8 mouse cellular contexts compared by ENCODE assay signal in the genomic region with DNA sequence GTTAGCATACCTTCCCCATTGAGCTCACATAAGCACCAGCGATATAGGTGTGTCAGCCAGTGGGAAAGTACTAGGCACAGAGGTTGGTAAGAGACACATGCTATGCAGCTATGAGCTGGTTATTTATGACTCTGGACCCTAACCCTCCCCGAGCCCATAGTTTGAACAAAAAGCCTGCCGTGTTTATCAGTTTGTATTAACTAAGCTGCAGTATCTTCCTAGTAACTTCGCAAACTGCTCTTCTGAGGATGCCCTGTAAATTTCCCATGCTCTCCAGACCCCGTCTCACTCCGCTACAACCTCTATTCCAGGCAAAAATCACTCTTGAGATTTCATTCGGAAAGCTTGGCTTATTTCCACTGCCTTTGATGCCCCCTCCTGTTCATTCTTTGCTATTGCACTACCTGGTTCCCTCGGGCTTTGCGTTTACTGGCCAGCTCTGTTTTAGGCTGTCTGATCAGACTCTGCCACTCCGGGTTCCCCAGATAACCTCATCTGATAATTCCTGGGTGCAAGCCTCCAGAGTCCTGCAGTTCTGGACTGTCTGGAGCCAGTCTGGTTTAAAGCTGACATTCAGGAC. TPM values are rescaled to one million over a fixed set of nuclear protein-coding genes. Genes with fewer than 3 reads are reported as not detected.
DNase-seq lines count a peak whose midpoint lies in the region; ATAC-seq and TF ChIP-seq lines count a peak whose summit lies in the region.

No protein-coding gene starts in this region.

- H3K9me3 ChIP-seq in heart, embryonic 11.5 days (replicated peaks; ENCODE audit: control insufficient read depth, low read length): no peaks in the 10 kb centered on the region
- no peaks in the 10 kb centered on the region for H3K9me3 ChIP-seq in embryonic facial prominence, embryonic 11.5 days (replicated peaks; ENCODE audit: control insufficient read depth, low read length)
- no peaks in the 10 kb centered on the region for H3K9me3 ChIP-seq in hindbrain, postnatal 0 days (ENCODE audit: low read length)
- no peaks in the 10 kb centered on the region for H3K9me3 ChIP-seq in liver, embryonic 14.5 days (ENCODE audit: control insufficient read depth, low read length)

- no peak overlapping the region for H3K4me3 ChIP-seq in heart, adult 2 months
- no peak overlapping the region for H3K4me3 ChIP-seq in heart, embryonic 11.5 days (ENCODE audit: low read depth, low read length)
- no peak overlapping the region for H3K4me3 ChIP-seq in embryonic facial prominence, embryonic 11.5 days (ENCODE audit: low read depth, low read length)
- H3K4me3 ChIP-seq in hindbrain, postnatal 0 days (ENCODE audit: low read length): no peak overlapping the region
- no peak overlapping the region for H3K4me3 ChIP-seq in liver, embryonic 14.5 days (ENCODE audit: insufficient read depth in 1 of 2, low read depth in 2 of 2, low read length in 2 of 2)

- H3K9ac ChIP-seq in heart, adult 2 months (ENCODE audit: low read depth, low read length): no peak overlapping the region
- H3K9ac ChIP-seq in heart, embryonic 11.5 days (ENCODE audit: low read depth, low read length): no peak overlapping the region
- no peak overlapping the region for H3K9ac ChIP-seq in embryonic facial prominence, embryonic 11.5 days (replicated peaks; ENCODE audit: low read length)
- no peak overlapping the region for H3K9ac ChIP-seq in hindbrain, postnatal 0 days (replicated peaks; ENCODE audit: low read length)
- no peak overlapping the region for H3K9ac ChIP-seq in liver, embryonic 14.5 days (replicated peaks)

- H3K27ac ChIP-seq in heart, adult 2 months: no peak overlapping the region
- H3K27ac ChIP-seq in heart, embryonic 11.5 days (ENCODE audit: low read depth, low read length): no peak overlapping the region
- no peak overlapping the region for H3K27ac ChIP-seq in embryonic facial prominence, embryonic 11.5 days (replicated peaks; ENCODE audit: low read depth, low read length)
- no peak overlapping the region for H3K27ac ChIP-seq in hindbrain, postnatal 0 days
- H3K27ac ChIP-seq in liver, embryonic 14.5 days: no peak overlapping the region

- TF ChIP-seq POLR2A in heart, adult 2 months (IDR thresholded peaks at IDR 0.05; ENCODE audit: insufficient read depth, low read depth, low read length): no peak

- no peak for ATAC-seq in heart, embryonic 11.5 days (replicated peaks; ENCODE audit: insufficient number of reproducible peaks, low FRiP score, low TSS enrichment)
- no peak for ATAC-seq in embryonic facial prominence, embryonic 11.5 days (replicated peaks; ENCODE audit: insufficient number of reproducible peaks, low FRiP score, low TSS enrichment, low read depth)
- peak; percentile 52 for ATAC-seq in hindbrain, postnatal 0 days
- ATAC-seq in liver, embryonic 14.5 days (ENCODE audit: insufficient read depth): no peak

- intact Hi-C loops in heart, adult 2 months (cut with DNase I): loop anchor here (1.0 to 5.0 kb wide), 3 partner anchors 60 to 228 kb away; no protein-coding TSS in a partner anchor

- no peak overlapping the region for H3K4me2 ChIP-seq in heart, embryonic 11.5 days
- no peak overlapping the region for H3K4me2 ChIP-seq in embryonic facial prominence, embryonic 11.5 days (ENCODE audit: low read depth, low read length)
- no peak overlapping the region for H3K4me2 ChIP-seq in hindbrain, postnatal 0 days (ENCODE audit: low read depth, low read length)
- no peak overlapping the region for H3K4me2 ChIP-seq in liver, embryonic 14.5 days (ENCODE audit: low read depth)

- DNase-seq in heart, adult 2 months: peak; percentile 28 to 40
- DNase-seq in CD4-positive helper T cell, adult 2 months (ENCODE audit: low read depth, low spot score): peak; percentile 43
- DNase-seq in adrenal gland, postnatal 36 days: peak; percentile 45 to 70
- DNase-seq in embryonic facial prominence, embryonic 11.5 days (ENCODE audit: low spot score): peak; percentile 79
- peak; percentile 83 for DNase-seq in hindbrain, postnatal 0 days (ENCODE audit: low spot score)
- DNase-seq in liver, embryonic 14.5 days (ENCODE audit: low read depth in 3 of 3, low spot score in 3 of 3): peak in 2 of 3 experiments; percentile 16 to 35
- DNase-seq in right cerebral cortex, postnatal 10 days (ENCODE audit: low spot score in 2 of 2): peak; percentile 55 to 61

- no peak for TF ChIP-seq EP300 in heart, adult 2 months (IDR thresholded peaks at IDR 0.05; ENCODE audit: insufficient read depth, low read depth, low read length)
- no peak for TF ChIP-seq EP300 in liver, embryonic 14.5 days (IDR thresholded peaks at IDR 0.05; ENCODE audit: low read depth)

- no peaks in the 10 kb centered on the region for H3K79me2 ChIP-seq in heart, adult 2 months (replicated peaks; ENCODE audit: control insufficient read depth, insufficient read depth, low read length)

- no peaks in the 10 kb centered on the region; the same call in 1 of the 2 replicates for H3K4me1 ChIP-seq in heart, adult 2 months (ENCODE audit: control insufficient read depth, insufficient read depth, low read length)
- H3K4me1 ChIP-seq in heart, embryonic 11.5 days (ENCODE audit: control insufficient read depth, insufficient read depth, low read length): no peaks in the 10 kb centered on the region
- no peaks in the 10 kb centered on the region for H3K4me1 ChIP-seq in embryonic facial prominence, embryonic 11.5 days (ENCODE audit: control insufficient read depth, insufficient read depth, low read length)
- H3K4me1 ChIP-seq in hindbrain, postnatal 0 days (ENCODE audit: insufficient read depth, low read length): no peaks in the 10 kb centered on the region; the same call in 1 of the 2 replicates
- no peaks in the 10 kb centered on the region for H3K4me1 ChIP-seq in liver, embryonic 14.5 days (replicated peaks; ENCODE audit: control insufficient read depth in 2 of 2, insufficient read depth in 2 of 2, low read length in 1 of 2)

- TF ChIP-seq CTCF in heart, adult 2 months (IDR thresholded peaks at IDR 0.05): peak; percentile 90
- peak; percentile 87 for TF ChIP-seq CTCF in hindbrain, postnatal 0 days (IDR thresholded peaks at IDR 0.05; ENCODE audit: low read depth)
- peak; percentile 76 for TF ChIP-seq CTCF in liver, embryonic 14.5 days (IDR thresholded peaks at IDR 0.05; ENCODE audit: low read depth)

- WGBS in heart, adult 2 months: 21% methylated on average over 10 of the region's 10 CpGs
- WGBS in heart, embryonic 11.5 days (ENCODE audit: insufficient replicate concordance): 27% methylated on average over 10 of the region's 10 CpGs
- 33% methylated on average over 10 of the region's 10 CpGs for WGBS in embryonic facial prominence, embryonic 11.5 days
- WGBS in hindbrain, postnatal 0 days: 26% methylated on average over 10 of the region's 10 CpGs
- WGBS in liver, embryonic 14.5 days (ENCODE audit: insufficient replicate concordance): 26% methylated on average over 10 of the region's 10 CpGs

- no peaks in the 10 kb centered on the region for H3K27me3 ChIP-seq in heart, adult 2 months (ENCODE audit: control insufficient read depth, insufficient read depth, low read length)
- H3K27me3 ChIP-seq in heart, embryonic 11.5 days (ENCODE audit: control insufficient read depth, insufficient read depth, low read length): no peaks in the 10 kb centered on the region
- no peaks in the 10 kb centered on the region for H3K27me3 ChIP-seq in embryonic facial prominence, embryonic 11.5 days (ENCODE audit: control insufficient read depth, insufficient read depth, low read length)
- H3K27me3 ChIP-seq in hindbrain, postnatal 0 days (ENCODE audit: insufficient read depth, low read length): no peaks in the 10 kb centered on the region
- H3K27me3 ChIP-seq in liver, embryonic 14.5 days (ENCODE audit: control insufficient read depth, insufficient read depth, low read length): no peaks in the 10 kb centered on the region

- H3K36me3 ChIP-seq in heart, adult 2 months (ENCODE audit: control insufficient read depth, insufficient read depth, low read length): no peaks in the 10 kb centered on the region
- H3K36me3 ChIP-seq in heart, embryonic 11.5 days (ENCODE audit: control insufficient read depth, insufficient read depth, low read length): no peaks in the 10 kb centered on the region
- H3K36me3 ChIP-seq in embryonic facial prominence, embryonic 11.5 days (replicated peaks; ENCODE audit: control insufficient read depth, insufficient read depth, low read depth, low read length): no peaks in the 10 kb centered on the region
- H3K36me3 ChIP-seq in hindbrain, postnatal 0 days (ENCODE audit: insufficient read depth, low read length): no peaks in the 10 kb centered on the region
- H3K36me3 ChIP-seq in liver, embryonic 14.5 days (replicated peaks; ENCODE audit: control insufficient read depth, insufficient read depth, low read depth): no peaks in the 10 kb centered on the region

RNA-seq across cellular contexts. Expression of gene Tm9sf4, which starts 18.4 kb away (rescaled TPM):
- 10 to 100 TPM; 43.3 to 51.8 TPM for total RNA-seq in heart, adult 2 months (2021)
- polyA plus RNA-seq in heart, adult 2 months (2012; rRNA removed): 34.5 and 48.7 TPM in 2 replicates
- 73.2 and 75.8 TPM in 2 replicates for polyA plus RNA-seq in heart, embryonic 11.5 days (2014; fragmentation: Nextera tagmentation; extraction: Ambion mirVana)
- 100 to 1,000 TPM; 103 to 118 TPM for total RNA-seq in adrenal gland, postnatal 36 days (2021)
- polyA plus RNA-seq in embryonic facial prominence, embryonic 11.5 days (2014; fragmentation: Nextera tagmentation; extraction: Ambion mirVana): 82.2 and 84.0 TPM in 2 replicates
- 61.4 and 70.4 TPM in 2 replicates for total RNA-seq in hindbrain, postnatal 0 days (2014; rRNA removed)
- 73.0 and 80.0 TPM in 2 replicates for polyA plus RNA-seq in hindbrain, postnatal 0 days (2015; fragmentation: Nextera tagmentation; extraction: Ambion mirVana)
- polyA plus RNA-seq in liver, embryonic 14.5 days (2012; rRNA removed): 13.0 TPM in 2 replicates
- 23.7 and 32.4 TPM in 2 replicates for polyA plus RNA-seq in liver, embryonic 14.5 days (2014; fragmentation: Nextera tagmentation; extraction: Ambion mirVana)

RNA-seq across cellular contexts. Expression of gene Hck, which starts 34.4 kb away (rescaled TPM):
- total RNA-seq in heart, adult 2 months (2021): 1 to 10 TPM; 1.5 TPM
- polyA plus RNA-seq in heart, adult 2 months (2012; rRNA removed): 1.9 and 2.9 TPM in 2 replicates
- 0.87 and 1.6 TPM in 2 replicates for polyA plus RNA-seq in heart, embryonic 11.5 days (2014; fragmentation: Nextera tagmentation; extraction: Ambion mirVana)
- total RNA-seq in adrenal gland, postnatal 36 days (2021): 1 to 10 TPM; 2.7 to 2.9 TPM
- 1.8 TPM in 2 replicates for polyA plus RNA-seq in embryonic facial prominence, embryonic 11.5 days (2014; fragmentation: Nextera tagmentation; extraction: Ambion mirVana)
- total RNA-seq in hindbrain, postnatal 0 days (2014; rRNA removed): 12.2 and 17.0 TPM in 2 replicates
- polyA plus RNA-seq in hindbrain, postnatal 0 days (2015; fragmentation: Nextera tagmentation; extraction: Ambion mirVana): 8.6 and 8.7 TPM in 2 replicates
- polyA plus RNA-seq in liver, embryonic 14.5 days (2012; rRNA removed): 5.9 and 6.0 TPM in 2 replicates
- 6.9 and 7.8 TPM in 2 replicates for polyA plus RNA-seq in liver, embryonic 14.5 days (2014; fragmentation: Nextera tagmentation; extraction: Ambion mirVana)

Comparison
In these comparisons a context has a peak if more than half of its experiments do, and no peak if none do; other contexts are left out.
1. DNase-seq: peak in every context shown above with its lines; median percentile 83 in hindbrain, postnatal 0 days; 79 in embryonic facial prominence, embryonic 11.5 days; 58 in right cerebral cortex, postnatal 10 days; 58 in adrenal gland, postnatal 36 days; 43 in CD4-positive helper T cell, adult 2 months; 34 in heart, adult 2 months; 26 in liver, embryonic 14.5 days.